Mouse (Mus musculus) kidney, embryonic 16.5 days (tissue): ENCODE data around the gene Atp8a1. TPM values are rescaled to one million over a fixed set of nuclear protein-coding genes. Genes with fewer than 3 reads are reported as not detected.
A peak's percentile ranks its signal among the peaks of the same experiment; 100 is the strongest.

ENCODE experiments used
- ATAC-seq: fragments of 200-750 bp; cut with Nextera tagmentation; 2 replicates; pipeline ENCODE4 v1.8.0; 2017; ENCODE audit warnings: moderate TSS enrichment; ENCODE audit not compliant: low FRiP score, low TSS enrichment
- H3K27ac ChIP-seq: fragments of 300-500 bp; sonication (generic); 2 replicates; pipeline ENCODE4 v1.5.1; 2014; ENCODE audit warnings: low read length
- H3K27me3 ChIP-seq: fragments of 300-500 bp; sonication (generic); 2 replicates; pipeline ENCODE4 v1.6.1; 2014; ENCODE audit warnings: low read length, control low read depth, mixed read lengths; ENCODE audit not compliant: insufficient read depth
- H3K36me3 ChIP-seq: fragments of 300-500 bp; sonication (generic); 2 replicates; pipeline ENCODE4 v1.6.1; 2014; ENCODE audit warnings: low read length, control low read depth, mixed read lengths; ENCODE audit not compliant: insufficient read depth
- H3K4me1 ChIP-seq: fragments of 300-500 bp; sonication (generic); 2 replicates; pipeline ENCODE4 v1.6.1; 2014; ENCODE audit warnings: low read length, control low read depth, mixed read lengths; ENCODE audit not compliant: insufficient read depth
- H3K4me2 ChIP-seq: fragments of 300-500 bp; sonication (generic); replicated peaks from 2 replicates; pipeline ENCODE4 v1.6.1; 2014; ENCODE audit warnings: low read depth, low read length
- H3K4me3 ChIP-seq: fragments of 300-500 bp; sonication (generic); 2 replicates; pipeline ENCODE4 v1.5.1; 2014; ENCODE audit warnings: mild to moderate bottlenecking, low read length
- H3K9ac ChIP-seq: fragments of 300-500 bp; sonication (generic); replicated peaks from 2 replicates; pipeline ENCODE4 v1.6.1; 2014; ENCODE audit warnings: low read length
- H3K9me3 ChIP-seq: fragments of 300-500 bp; sonication (generic); 2 replicates; pipeline ENCODE4 v1.6.1; 2016; ENCODE audit warnings: low read length, control low read depth
- WGBS: fragments of 180-500 bp; shearing (Covaris S2); extraction: QIAGEN DNeasy Blood & Tissue Kit; methylation state at CpG from one replicate; pipeline ENCODE4 v1.1.7; 2014; 5-methylcytosine and 5-hydroxymethylcytosine counted together
- polyA plus RNA-seq: library from polyadenylated mRNA; unstranded; fragments of >200 nt; fragmentation: Nextera tagmentation; extraction: Ambion mirVana; gene quantifications from 2 replicates; pipeline ENCODE4 v1.2.1, GENCODE M21; 2015

Gene Atp8a1
- polyA plus RNA-seq, 1 experiment from 2014 or later: 10.7 TPM

DNA sequence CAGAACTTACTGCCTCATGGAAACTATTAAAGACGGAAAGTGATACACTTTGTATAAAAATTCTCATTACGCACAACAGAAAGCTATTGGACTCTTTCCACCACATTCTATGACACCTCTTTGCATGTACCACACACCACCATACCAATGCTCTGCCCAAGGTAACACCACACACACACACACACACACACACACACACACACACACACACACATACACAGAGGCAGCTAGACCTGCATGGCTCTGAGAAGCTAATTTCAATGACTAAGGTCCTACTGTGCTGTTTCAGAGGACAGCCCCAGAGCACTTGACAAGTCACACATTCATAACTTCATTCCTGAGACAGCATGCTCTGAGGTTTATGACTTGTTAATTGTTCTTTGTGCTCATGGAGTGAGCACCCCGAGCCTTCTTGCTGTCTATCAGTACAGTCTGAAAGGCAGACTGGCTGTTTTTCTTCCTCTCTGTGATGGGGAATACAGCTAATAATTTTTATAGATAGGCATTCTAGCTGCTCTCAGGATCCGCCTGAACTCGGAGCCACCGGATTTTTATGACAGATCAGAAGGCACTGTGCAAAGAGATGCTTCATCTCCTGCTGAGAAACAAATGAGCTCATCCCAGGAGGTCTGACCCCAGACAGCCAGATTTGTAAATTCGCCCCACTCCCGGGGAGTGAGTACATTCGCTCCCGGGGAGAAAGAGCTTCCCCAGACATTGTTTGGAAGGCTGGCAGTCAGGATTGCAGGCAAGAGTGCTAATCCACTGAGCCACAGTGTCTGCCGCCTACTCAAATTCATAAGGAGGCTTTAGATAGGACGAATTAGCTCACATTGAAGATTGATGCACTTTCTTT lies 150.3 kb downstream of the Atp8a1 start:
- no peaks in the 10 kb centered on the region for H3K9me3 ChIP-seq
- H3K4me2 ChIP-seq: no peak overlapping the region
- H3K27ac ChIP-seq: no peak overlapping the region
- 29% methylated on average over 12 of the region's 12 CpGs for WGBS
- peaks cover 3% of the 10 kb centered on the region; the same call in 1 of the 2 replicates for H3K4me1 ChIP-seq
- no peak overlapping the region for H3K9ac ChIP-seq
- no peaks in the 10 kb centered on the region for H3K27me3 ChIP-seq
- H3K4me3 ChIP-seq: no peak overlapping the region
- ATAC-seq: no peak
- H3K36me3 ChIP-seq: no peaks in the 10 kb centered on the region

DNA sequence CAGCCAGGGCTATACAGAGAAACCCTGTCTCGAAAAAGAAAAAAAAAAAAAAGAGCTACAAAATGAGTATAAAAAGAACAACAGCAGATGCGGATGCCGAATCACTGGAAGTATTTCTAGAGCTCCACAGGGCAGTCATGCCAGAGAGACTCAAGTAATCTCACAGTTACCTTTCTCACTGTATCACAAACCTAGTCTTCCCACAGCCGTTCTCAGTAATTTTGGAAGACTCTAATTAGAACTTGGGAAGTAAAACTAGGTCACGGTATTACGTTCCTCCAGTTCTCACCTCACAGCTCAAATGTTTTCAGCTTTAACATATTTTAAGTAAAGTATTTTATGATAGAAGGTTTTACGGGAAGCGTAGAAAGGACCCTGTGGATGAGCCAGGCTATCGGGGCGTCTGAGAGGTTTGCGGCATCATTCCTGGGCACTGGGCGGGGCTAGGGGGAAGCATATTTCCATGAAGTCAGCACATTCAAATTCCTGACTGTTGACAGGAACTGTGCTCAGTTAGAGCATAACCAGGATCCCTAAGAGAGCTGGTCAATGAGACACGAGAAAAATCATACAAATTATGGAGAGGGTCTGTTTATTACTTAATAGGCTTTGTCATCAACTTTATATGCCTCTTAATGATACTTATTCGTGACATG lies 152.1 kb downstream of the Atp8a1 start:
- Histone ChIP-seq H3K4me1 (peaks cover 3% of the 10 kb centered on the region; the same call in 1 of the 2 replicates), H3K27ac (no peak overlapping the region), H3K4me3 (no peak overlapping the region), H3K9me3 (no peaks in the 10 kb centered on the region), H3K36me3 (no peaks in the 10 kb centered on the region), H3K9ac (no peak overlapping the region), H3K27me3 (no peaks in the 10 kb centered on the region), H3K4me2 (no peak overlapping the region)
- ATAC-seq: no peak
- WGBS: 88% methylated on average over 14 of the region's 14 CpGs

DNA sequence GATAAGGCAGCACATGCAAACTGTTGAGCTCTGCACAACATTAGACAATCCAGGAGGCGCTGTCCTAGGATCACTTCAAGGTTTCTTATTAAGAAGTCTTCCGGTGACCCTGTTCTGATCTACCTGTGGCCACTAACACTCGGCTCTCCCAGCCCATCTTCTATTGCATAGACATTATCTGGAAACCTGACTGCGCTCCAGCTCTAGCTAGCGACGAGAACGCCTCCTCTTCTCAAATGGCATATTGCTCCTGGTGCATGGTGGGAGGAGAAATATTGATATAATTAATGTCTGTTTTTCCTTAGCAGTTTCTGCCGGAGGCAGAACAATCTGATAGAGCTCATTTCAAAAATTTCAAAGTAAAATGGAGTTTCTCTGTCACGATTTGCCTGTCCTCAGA lies 156.9 kb downstream of the Atp8a1 start:
- Histone ChIP-seq H3K27me3 (no peaks in the 10 kb centered on the region), H3K27ac (no peak overlapping the region), H3K9me3 (no peaks in the 10 kb centered on the region), H3K36me3 (no peaks in the 10 kb centered on the region), H3K4me1 (no peaks in the 10 kb centered on the region), H3K9ac (no peak overlapping the region), H3K4me3 (no peak overlapping the region), H3K4me2 (no peak overlapping the region)
- 88% methylated on average over 9 of the region's 9 CpGs for WGBS
- ATAC-seq: no peak

DNA sequence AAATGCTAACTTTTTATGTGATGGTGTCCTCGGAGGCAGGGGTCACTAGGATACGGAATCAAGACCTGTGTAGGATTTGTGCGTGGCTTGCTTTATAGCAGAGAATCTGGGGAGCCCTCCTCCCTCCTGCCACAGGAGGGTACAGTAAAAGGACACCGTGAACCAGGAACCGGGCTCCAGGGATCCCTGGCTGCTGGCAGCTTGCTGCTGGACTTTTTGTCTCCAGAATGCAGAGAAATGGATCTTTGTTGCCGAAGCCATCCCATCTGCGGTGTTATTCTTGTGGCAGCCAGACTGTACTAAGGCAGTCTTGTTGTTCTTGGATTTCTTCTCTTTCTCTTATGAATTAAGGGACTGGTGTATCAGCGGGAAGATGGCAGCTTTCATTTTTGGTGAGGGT lies 159.2 kb downstream of the Atp8a1 start:
- H3K4me1 ChIP-seq: no peaks in the 10 kb centered on the region

DNA sequence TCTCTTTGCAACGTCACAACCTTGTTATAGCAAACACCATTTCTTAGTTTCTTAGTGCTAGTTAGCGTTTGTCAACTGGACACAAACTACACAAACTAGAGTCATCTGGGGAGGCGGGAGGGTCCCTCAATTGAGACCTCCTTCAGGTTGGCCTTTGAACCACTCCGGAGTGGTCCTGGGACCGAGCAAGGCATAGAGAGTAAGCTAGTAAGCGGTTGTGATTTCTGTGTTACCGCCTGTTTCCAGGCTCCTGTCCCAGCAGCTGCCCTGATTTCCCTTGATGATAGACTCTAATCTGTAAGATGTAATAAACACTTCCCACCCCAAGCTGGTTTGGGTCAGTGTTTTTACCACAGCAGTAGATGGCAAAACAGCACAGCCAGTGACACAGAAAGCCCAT lies 161.3 kb downstream of the Atp8a1 start:
- no peak overlapping the region for H3K27ac ChIP-seq
- no peaks in the 10 kb centered on the region for H3K4me1 ChIP-seq
- no peak for ATAC-seq
- 80% methylated on average over 7 of the region's 7 CpGs for WGBS
- H3K4me3 ChIP-seq: no peak overlapping the region
- H3K36me3 ChIP-seq: no peaks in the 10 kb centered on the region
- H3K27me3 ChIP-seq: no peaks in the 10 kb centered on the region
- no peaks in the 10 kb centered on the region for H3K9me3 ChIP-seq
- H3K9ac ChIP-seq: no peak overlapping the region
- H3K4me2 ChIP-seq: no peak overlapping the region

More for the DNA sequence above, 159.2 kb downstream of the Atp8a1 start:
- ATAC-seq: no peak
- Histone ChIP-seq H3K36me3 (no peaks in the 10 kb centered on the region), H3K27ac (no peak overlapping the region), H3K9me3 (no peaks in the 10 kb centered on the region), H3K9ac (no peak overlapping the region), H3K27me3 (no peaks in the 10 kb centered on the region), H3K4me2 (no peak overlapping the region), H3K4me3 (no peak overlapping the region)
- WGBS: 87% methylated on average over 8 of the region's 8 CpGs

DNA sequence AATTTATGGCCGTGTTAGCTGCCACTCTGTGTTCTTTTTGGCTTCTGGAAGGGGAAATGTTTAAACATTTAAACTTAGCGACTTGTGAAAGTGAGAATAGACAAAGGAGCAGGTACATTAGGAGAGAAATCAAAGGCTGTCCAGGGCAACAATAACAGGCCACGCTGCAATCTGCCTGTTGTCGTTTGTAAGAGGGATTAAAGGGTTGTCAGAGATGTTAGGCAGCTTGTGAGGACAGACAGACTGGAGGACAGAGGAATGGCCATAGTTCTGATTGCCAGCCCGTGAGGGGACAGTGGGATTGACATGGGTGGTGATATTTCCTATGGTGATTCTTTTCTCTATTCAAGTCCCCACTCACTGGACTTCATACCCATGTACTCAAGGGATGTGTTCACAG lies 161.8 kb downstream of the Atp8a1 start:
- H3K4me2 ChIP-seq: no peak overlapping the region
- 0 out of 2 replicates have a peak overlapping the region, but pooled peaks have one; percentile 6 for H3K9ac ChIP-seq
- H3K9me3 ChIP-seq: no peaks in the 10 kb centered on the region
- no peak for ATAC-seq
- H3K36me3 ChIP-seq: no peaks in the 10 kb centered on the region
- no peaks in the 10 kb centered on the region for H3K4me1 ChIP-seq
- WGBS: 43% methylated on average over 5 of the region's 5 CpGs
- no peak overlapping the region for H3K27ac ChIP-seq
- no peak overlapping the region for H3K4me3 ChIP-seq
- no peaks in the 10 kb centered on the region for H3K27me3 ChIP-seq

DNA sequence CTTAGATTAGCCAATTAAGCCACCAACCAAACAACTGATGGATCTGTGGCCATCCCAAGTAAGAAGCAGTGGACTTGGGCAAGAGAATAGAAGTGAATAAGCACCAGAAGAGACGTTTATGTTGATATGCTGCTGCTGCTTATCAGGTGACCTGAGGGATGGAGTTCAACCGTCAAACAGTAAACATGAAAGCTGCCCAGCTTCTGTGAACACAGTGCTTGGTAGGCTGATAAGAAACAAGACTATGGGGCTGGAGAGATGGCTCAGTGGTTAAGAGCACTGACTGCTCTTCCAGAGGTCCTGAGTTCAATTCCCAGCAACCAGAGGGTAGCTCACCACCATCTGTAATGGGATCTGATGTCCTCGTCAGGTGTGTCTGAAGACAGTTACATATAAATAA lies 168.4 kb downstream of the Atp8a1 start:
- H3K9ac ChIP-seq: no peak overlapping the region
- H3K4me1 ChIP-seq: peaks cover 8% of the 10 kb centered on the region; the same call in 1 of the 2 replicates
- H3K27ac ChIP-seq: no peak overlapping the region
- no peaks in the 10 kb centered on the region for H3K36me3 ChIP-seq
- no peak for ATAC-seq
- H3K27me3 ChIP-seq: no peaks in the 10 kb centered on the region
- whole genome bisulfite sequencing: 63% methylated on average over 3 of the region's 3 CpGs
- H3K4me2 ChIP-seq: no peak overlapping the region
- no peak overlapping the region for H3K4me3 ChIP-seq
- no peaks in the 10 kb centered on the region for H3K9me3 ChIP-seq

DNA sequence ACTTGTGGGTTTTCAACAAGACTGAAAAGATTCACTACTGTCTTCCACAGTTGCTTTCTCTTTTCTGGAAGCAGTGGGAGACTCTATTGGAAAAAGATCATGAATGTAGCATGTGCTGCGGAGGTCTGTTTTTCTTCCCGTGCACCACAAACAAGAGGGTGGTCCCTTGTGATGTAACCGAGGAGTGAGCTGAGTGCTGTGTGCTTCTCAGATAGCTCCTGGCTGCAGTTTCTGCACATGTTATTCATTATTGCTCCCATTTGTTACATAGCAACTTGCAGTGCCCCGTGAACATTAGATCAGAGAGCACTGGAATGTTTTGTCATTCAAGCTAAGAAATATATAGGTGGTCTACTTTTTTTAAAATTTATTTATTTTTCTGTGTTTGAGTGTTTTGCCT lies 174.2 kb downstream of the Atp8a1 start:
- no peak overlapping the region for H3K9ac ChIP-seq
- no peak overlapping the region for H3K4me3 ChIP-seq
- peaks cover 7% of the 10 kb centered on the region; the same call in 1 of the 2 replicates for H3K4me1 ChIP-seq
- no peak overlapping the region for H3K4me2 ChIP-seq
- no peaks in the 10 kb centered on the region for H3K9me3 ChIP-seq
- no peak for ATAC-seq
- H3K36me3 ChIP-seq: no peaks in the 10 kb centered on the region
- H3K27ac ChIP-seq: no peak overlapping the region
- 77% methylated on average over 4 of the region's 4 CpGs for WGBS
- H3K27me3 ChIP-seq: no peaks in the 10 kb centered on the region

DNA sequence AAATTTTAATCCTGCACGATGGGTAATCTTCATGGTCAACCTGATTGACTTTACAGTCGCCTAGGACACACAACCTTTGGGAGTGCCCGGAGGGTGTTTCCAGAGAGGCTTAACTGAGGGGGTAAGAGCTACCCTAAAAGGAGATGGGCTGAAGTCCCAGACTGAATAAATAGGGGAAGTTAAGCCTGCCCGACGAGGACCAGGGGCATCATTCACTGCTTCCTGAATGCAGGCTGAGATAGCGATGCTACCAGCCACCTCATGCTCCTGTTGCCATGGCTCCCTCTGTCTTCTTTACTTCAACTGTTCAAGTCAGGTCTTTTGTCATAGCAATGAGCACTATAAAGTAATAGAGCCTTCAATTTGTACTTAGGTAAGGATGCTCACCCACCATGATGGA lies 177.1 kb downstream of the Atp8a1 start:
- H3K36me3 ChIP-seq: peaks cover 4% of the 10 kb centered on the region; the same call in 1 of the 2 replicates
- H3K9me3 ChIP-seq: no peaks in the 10 kb centered on the region
- WGBS: 74% methylated on average over 6 of the region's 6 CpGs
- H3K27me3 ChIP-seq: no peaks in the 10 kb centered on the region
- no peak overlapping the region for H3K4me2 ChIP-seq
- no peak overlapping the region for H3K27ac ChIP-seq
- no peak overlapping the region for H3K9ac ChIP-seq
- H3K4me3 ChIP-seq: no peak overlapping the region
- no peaks in the 10 kb centered on the region for H3K4me1 ChIP-seq
- no peak for ATAC-seq

DNA sequence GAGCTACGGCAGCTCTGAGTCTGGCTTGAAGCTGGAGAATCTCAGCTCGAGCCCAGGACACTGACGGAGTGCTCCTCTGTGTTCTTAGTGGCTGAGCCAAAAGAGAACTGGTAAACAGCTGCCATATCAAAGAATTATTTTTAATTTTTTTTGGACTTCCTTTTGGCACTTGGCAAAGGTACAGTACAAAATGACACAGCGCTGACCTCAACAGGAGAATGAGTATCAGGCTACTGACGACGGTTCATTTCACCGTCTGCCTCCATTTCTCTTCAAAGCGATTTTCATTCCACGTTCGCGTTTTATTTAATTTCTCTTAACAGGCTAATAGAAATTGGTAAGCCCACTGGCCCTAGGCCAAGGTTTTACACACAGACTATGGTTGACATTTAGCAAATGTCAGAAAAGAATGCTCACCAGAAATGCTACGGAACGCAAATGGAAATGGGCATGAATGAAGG lies 177.8 kb downstream of the Atp8a1 start:
- no peak overlapping the region for H3K9ac ChIP-seq
- H3K27me3 ChIP-seq: no peaks in the 10 kb centered on the region
- no peaks in the 10 kb centered on the region for H3K4me1 ChIP-seq
- no peak overlapping the region for H3K27ac ChIP-seq
- peaks cover 4% of the 10 kb centered on the region; the same call in 1 of the 2 replicates for H3K36me3 ChIP-seq
- H3K9me3 ChIP-seq: no peaks in the 10 kb centered on the region
- no peak overlapping the region for H3K4me3 ChIP-seq
- no peak; the same call in 1 of the 2 replicates for ATAC-seq
- no peak overlapping the region for H3K4me2 ChIP-seq
- 57% methylated on average over 13 of the region's 13 CpGs for WGBS
